Mouse (Mus musculus): ENCODE data around the gene Gm42674. TPM values are rescaled to one million over a fixed set of nuclear protein-coding genes. Genes with fewer than 3 reads are reported as not detected.

Gm42674 gene
- total RNA-seq, 1 experiment: not detected

GRCm38 (mm10) chr3:90607361-90607760 is 5.7 kb downstream of the Gm42674 start:
- no peak overlapping the region for H3K4me3 ChIP-seq (ENCODE audit: insufficient read depth in 1 of 2, low read depth in 1 of 2, low read length in 2 of 2, poor library complexity in 1 of 2, severe bottlenecking in 1 of 2)
- no peaks in the 10 kb centered on the region for H3K9me3 ChIP-seq (ENCODE audit: control insufficient read depth, insufficient read depth, low read depth, low read length)
- in situ Hi-C loops (cut with MboI; ENCODE audit: low sequenced_read_pairs in 2 of 2, unreplicated experiment in 2 of 2): no loop called here
- H3K27ac ChIP-seq (ENCODE audit: insufficient read depth, low read depth, low read length, poor library complexity, severe bottlenecking): no peak overlapping the region
- no peak overlapping the region for H3K9ac ChIP-seq (ENCODE audit: insufficient read depth, low read depth, low read length, poor library complexity, severe bottlenecking)
- H3K4me1 ChIP-seq (ENCODE audit: control insufficient read depth in 2 of 2, insufficient read depth in 2 of 2, low read length in 2 of 2, poor library complexity in 1 of 2): peaks cover 0 to 5% of the 10 kb centered on the region in 2 experiments; a peak in 1 of 4 replicates
- no peaks in the 10 kb centered on the region for H3K36me3 ChIP-seq (ENCODE audit: control insufficient read depth, insufficient read depth, low read length, poor library complexity, severe bottlenecking)
- no peak for DNase-seq (ENCODE audit: low read depth, low spot score)
- no peak for TF ChIP-seq ZC3H11A (IDR thresholded peaks at IDR 0.05; ENCODE audit: borderline replicate concordance, low read depth, low read length)
- no peak for TF ChIP-seq ZNF384 (IDR thresholded peaks at IDR 0.05; ENCODE audit: low read depth, low read length)
- TF ChIP-seq HCFC1 (IDR thresholded peaks at IDR 0.05; ENCODE audit: borderline replicate concordance, insufficient read depth, low read length): no peak
- TF ChIP-seq CHD2 (IDR thresholded peaks at IDR 0.05; ENCODE audit: low read depth, low read length): no peak
- TF ChIP-seq MAFK (IDR thresholded peaks at IDR 0.05; ENCODE audit: insufficient read depth, low read depth, low read length): no peak

- TF ChIP-seq CHD2 (IDR thresholded peaks at IDR 0.05; ENCODE audit: low read depth, low read length) (no peak), HCFC1 (IDR thresholded peaks at IDR 0.05; ENCODE audit: borderline replicate concordance, insufficient read depth, low read length) (no peak), ZNF384 (IDR thresholded peaks at IDR 0.05; ENCODE audit: low read depth, low read length) (no peak), ZC3H11A (IDR thresholded peaks at IDR 0.05; ENCODE audit: borderline replicate concordance, low read depth, low read length) (no peak), MAFK (IDR thresholded peaks at IDR 0.05; ENCODE audit: insufficient read depth, low read depth, low read length) (no peak)
- Histone ChIP-seq H3K4me1 (ENCODE audit: control insufficient read depth in 2 of 2, insufficient read depth in 2 of 2, low read length in 2 of 2, poor library complexity in 1 of 2) (peaks cover 0 to 8% of the 10 kb centered on the region in 2 experiments; a peak in 1 of 4 replicates), H3K9ac (ENCODE audit: insufficient read depth, low read depth, low read length, poor library complexity, severe bottlenecking) (no peak within 1 kb of the TSS), H3K9me3 (ENCODE audit: control insufficient read depth, insufficient read depth, low read depth, low read length) (no peaks in the 10 kb centered on the region), H3K27ac (ENCODE audit: insufficient read depth, low read depth, low read length, poor library complexity, severe bottlenecking) (no peak within 1 kb of the TSS), H3K36me3 (ENCODE audit: control insufficient read depth, insufficient read depth, low read length, poor library complexity, severe bottlenecking) (no peaks in the 10 kb centered on the region), H3K4me3 (ENCODE audit: insufficient read depth in 1 of 2, low read depth in 1 of 2, low read length in 2 of 2, poor library complexity in 1 of 2, severe bottlenecking in 1 of 2) (no peak within 1 kb of the TSS)
- DNase-seq (ENCODE audit: low read depth, low spot score): no peak
- in situ Hi-C loops (cut with MboI; ENCODE audit: low sequenced_read_pairs in 2 of 2, unreplicated experiment in 2 of 2): no loop called here
These were observed 6.5 kb downstream of the Gm42674 start, which contains the start of gene S100a5 for GRCm38 (mm10) chr3:90608223-90608622. Gene S100a5, plus strand, starts transcription at chr3:90608523.

- in situ Hi-C loops (cut with MboI; ENCODE audit: low sequenced_read_pairs in 2 of 2, unreplicated experiment in 2 of 2): no loop called here
- H3K36me3 ChIP-seq (ENCODE audit: control insufficient read depth, insufficient read depth, low read length, poor library complexity, severe bottlenecking): no peaks in the 10 kb centered on the region
- H3K9me3 ChIP-seq (ENCODE audit: control insufficient read depth, insufficient read depth, low read depth, low read length): no peaks in the 10 kb centered on the region
These were observed 7.4 kb downstream of the Gm42674 start for GRCm38 (mm10) chr3:90609102-90609501.

DNA sequence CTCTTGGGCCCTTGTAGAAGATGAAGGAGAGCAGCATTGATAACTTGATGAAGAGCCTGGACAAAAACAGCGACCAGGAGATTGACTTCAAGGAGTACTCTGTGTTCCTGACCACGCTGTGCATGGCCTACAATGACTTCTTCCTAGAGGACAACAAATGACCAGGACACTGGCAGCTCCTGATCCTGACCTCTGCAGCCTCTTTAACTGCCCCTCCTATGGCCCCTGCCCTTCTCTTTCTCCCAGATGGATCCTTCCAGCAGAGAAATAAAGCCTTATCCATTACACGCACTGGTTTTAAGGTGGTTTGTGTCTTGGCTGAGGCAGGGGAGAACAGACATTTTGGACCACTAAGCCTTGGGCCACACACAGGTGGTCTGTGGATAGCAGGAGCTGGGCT is 9.8 kb downstream of the Gm42674 start:
- Histone ChIP-seq H3K4me3 (ENCODE audit: insufficient read depth in 1 of 2, low read depth in 1 of 2, low read length in 2 of 2, poor library complexity in 1 of 2, severe bottlenecking in 1 of 2) (no peak overlapping the region), H3K36me3 (ENCODE audit: control insufficient read depth, insufficient read depth, low read length, poor library complexity, severe bottlenecking) (no peaks in the 10 kb centered on the region), H3K9me3 (ENCODE audit: control insufficient read depth, insufficient read depth, low read depth, low read length) (no peaks in the 10 kb centered on the region), H3K9ac (ENCODE audit: insufficient read depth, low read depth, low read length, poor library complexity, severe bottlenecking) (no peak overlapping the region), H3K4me1 (ENCODE audit: control insufficient read depth in 2 of 2, insufficient read depth in 2 of 2, low read length in 2 of 2, poor library complexity in 1 of 2) (peaks cover 0 to 15% of the 10 kb centered on the region in 2 experiments; a peak in 1 of 4 replicates), H3K27ac (ENCODE audit: insufficient read depth, low read depth, low read length, poor library complexity, severe bottlenecking) (no peak overlapping the region)
- in situ Hi-C loops (cut with MboI; ENCODE audit: low sequenced_read_pairs in 2 of 2, unreplicated experiment in 2 of 2): no loop called here
- no peak for TF ChIP-seq MAFK (IDR thresholded peaks at IDR 0.05; ENCODE audit: insufficient read depth, low read depth, low read length)
- TF ChIP-seq CHD2 (IDR thresholded peaks at IDR 0.05; ENCODE audit: low read depth, low read length): no peak
- TF ChIP-seq ZNF384 (IDR thresholded peaks at IDR 0.05; ENCODE audit: low read depth, low read length): no peak
- TF ChIP-seq HCFC1 (IDR thresholded peaks at IDR 0.05; ENCODE audit: borderline replicate concordance, insufficient read depth, low read length): no peak
- no peak for TF ChIP-seq ZC3H11A (IDR thresholded peaks at IDR 0.05; ENCODE audit: borderline replicate concordance, low read depth, low read length)
- no peak for DNase-seq (ENCODE audit: low read depth, low spot score)

More at GRCm38 (mm10) chr3:90609102-90609501, 7.4 kb downstream of the Gm42674 start:
- Histone ChIP-seq H3K27ac (ENCODE audit: insufficient read depth, low read depth, low read length, poor library complexity, severe bottlenecking) (no peak overlapping the region), H3K9ac (ENCODE audit: insufficient read depth, low read depth, low read length, poor library complexity, severe bottlenecking) (no peak overlapping the region), H3K4me1 (ENCODE audit: control insufficient read depth in 2 of 2, insufficient read depth in 2 of 2, low read length in 2 of 2, poor library complexity in 1 of 2) (peaks cover 0 to 10% of the 10 kb centered on the region in 2 experiments; a peak in 1 of 4 replicates), H3K4me3 (ENCODE audit: insufficient read depth in 1 of 2, low read depth in 1 of 2, low read length in 2 of 2, poor library complexity in 1 of 2, severe bottlenecking in 1 of 2) (no peak overlapping the region)
- no peak for DNase-seq (ENCODE audit: low read depth, low spot score)
- no peak for TF ChIP-seq HCFC1 (IDR thresholded peaks at IDR 0.05; ENCODE audit: borderline replicate concordance, insufficient read depth, low read length)
- no peak for TF ChIP-seq CHD2 (IDR thresholded peaks at IDR 0.05; ENCODE audit: low read depth, low read length)
- TF ChIP-seq ZC3H11A (IDR thresholded peaks at IDR 0.05; ENCODE audit: borderline replicate concordance, low read depth, low read length): no peak
- TF ChIP-seq ZNF384 (IDR thresholded peaks at IDR 0.05; ENCODE audit: low read depth, low read length): no peak
- no peak for TF ChIP-seq MAFK (IDR thresholded peaks at IDR 0.05; ENCODE audit: insufficient read depth, low read depth, low read length)

Data from ES-E14 (cell line).